Mouse (Mus musculus) cerebellum, adult 8-10 months (tissue): Measurements from ENCODE around the gene Prkag2.

ENCODE experiments used
- DNase-seq: peaks from one replicate; pipeline ENCODE4 v3.0.0; 2022

The Prkag2 gene

GRCm38 (mm10) chr5:24960791-24961190 is 139.7 kb downstream of the Prkag2 start:
- no peak for DNase-seq

GRCm38 (mm10) chr5:24959758-24960157 is 140.7 kb downstream of the Prkag2 start:
- DNase-seq: no peak

GRCm38 (mm10) chr5:24958596-24958995 is 141.8 kb downstream of the Prkag2 start:
- no peak for DNase-seq

GRCm38 (mm10) chr5:24956891-24957290 is 143.6 kb downstream of the Prkag2 start:
- DNase-seq: no peak

- peak; percentile 43 for DNase-seq
These were observed 147.3 kb downstream of the Prkag2 start for GRCm38 (mm10) chr5:24952842-24953741.

GRCm38 (mm10) chr5:24952212-24952611 is 148.2 kb downstream of the Prkag2 start:
- DNase-seq: no peak

- DNase-seq: no peak
These were observed 149.4 kb downstream of the Prkag2 start for GRCm38 (mm10) chr5:24950891-24951574.

- no peak for DNase-seq
These were observed 150.4 kb downstream of the Prkag2 start for GRCm38 (mm10) chr5:24950039-24950438.

- DNase-seq: peak; percentile 43
These were observed 162.2 kb downstream of the Prkag2 start for GRCm38 (mm10) chr5:24938046-24938822.

GRCm38 (mm10) chr5:24936451-24936850 is 164.0 kb downstream of the Prkag2 start:
- no peak for DNase-seq

GRCm38 (mm10) chr5:24935446-24935845 is 165.0 kb downstream of the Prkag2 start:
- no peak for DNase-seq

GRCm38 (mm10) chr5:24933760-24934159 is 166.7 kb downstream of the Prkag2 start:
- no peak for DNase-seq

- no peak for DNase-seq
These were observed 168.8 kb downstream of the Prkag2 start for GRCm38 (mm10) chr5:24931578-24932185.

- no peak for DNase-seq
These were observed 169.4 kb downstream of the Prkag2 start for GRCm38 (mm10) chr5:24930831-24931577.

- DNase-seq: no peak
These were observed 171.6 kb downstream of the Prkag2 start for GRCm38 (mm10) chr5:24928816-24929215.

- no peak for DNase-seq
These were observed 172.7 kb downstream of the Prkag2 start for GRCm38 (mm10) chr5:24927706-24928105.

GRCm38 (mm10) chr5:24919155-24919554 is 181.3 kb downstream of the Prkag2 start:
- DNase-seq: no peak

GRCm38 (mm10) chr5:24916511-24916910 is 183.9 kb downstream of the Prkag2 start:
- peak; percentile 46 for DNase-seq

- DNase-seq: no peak
These were observed 185.3 kb downstream of the Prkag2 start for GRCm38 (mm10) chr5:24915119-24915518.

- no peak for DNase-seq
These were observed 186.8 kb downstream of the Prkag2 start for GRCm38 (mm10) chr5:24913656-24914055.

- peak; percentile 76 for DNase-seq
These were observed 191.4 kb downstream of the Prkag2 start for GRCm38 (mm10) chr5:24908820-24909716.
